Mouse (Mus musculus) neural tube, embryonic 11.5 days (tissue): ENCODE results near the gene Rtp2. TPM values are rescaled to one million over a fixed set of nuclear protein-coding genes. Genes with fewer than 3 reads are reported as not detected.

Experiments used
- ATAC-seq: fragments of 200-750 bp; cut with Nextera tagmentation; 2 replicates; pipeline ENCODE4 v1.8.0; 2017; ENCODE audit warnings: moderate number of reproducible peaks, mild to moderate bottlenecking, moderate TSS enrichment, moderate library complexity; ENCODE audit not compliant: insufficient read depth, low FRiP score, low TSS enrichment
- DNase-seq: peaks from one replicate; pipeline ENCODE4 v3.0.0-alpha.2; 2015; ENCODE audit warnings: low spot score
- H3K27ac ChIP-seq: fragments of 300-500 bp; sonication (generic); 2 replicates; pipeline ENCODE4 v1.5.1; 2014; ENCODE audit warnings: low read depth, mild to moderate bottlenecking, low read length
- H3K27me3 ChIP-seq: fragments of 300-500 bp; sonication (generic); 2 replicates; pipeline ENCODE4 v1.6.1; 2014; ENCODE audit warnings: mild to moderate bottlenecking, low read length, mixed read lengths; ENCODE audit not compliant: control insufficient read depth, insufficient read depth
- H3K36me3 ChIP-seq: fragments of 300-500 bp; sonication (generic); 2 replicates; pipeline ENCODE4 v1.6.1; 2014; ENCODE audit warnings: mild to moderate bottlenecking, low read length, moderate library complexity, mixed read lengths; ENCODE audit not compliant: control insufficient read depth, insufficient read depth
- H3K4me1 ChIP-seq: fragments of 300-500 bp; sonication (generic); 2 replicates; pipeline ENCODE4 v1.6.1; 2014; ENCODE audit warnings: low read length, mixed read lengths; ENCODE audit not compliant: control insufficient read depth, insufficient read depth
- H3K4me2 ChIP-seq: fragments of 300-500 bp; sonication (generic); 2 replicates; pipeline ENCODE4 v1.6.1; 2014; ENCODE audit warnings: low read depth, mild to moderate bottlenecking, moderate library complexity
- H3K4me3 ChIP-seq: fragments of 300-500 bp; sonication (generic); 2 replicates; pipeline ENCODE4 v1.5.1; 2014; ENCODE audit warnings: low read depth, low read length
- H3K9ac ChIP-seq: fragments of 300-500 bp; sonication (generic); 2 replicates; pipeline ENCODE4 v1.6.1; 2014; ENCODE audit warnings: mild to moderate bottlenecking, low read length
- H3K9me3 ChIP-seq: fragments of 300-500 bp; sonication (generic); 2 replicates; pipeline ENCODE4 v1.6.1; 2016; ENCODE audit warnings: low read length; ENCODE audit not compliant: control insufficient read depth
- WGBS: fragments of 180-500 bp; shearing (Covaris S2); extraction: QIAGEN DNeasy Blood & Tissue Kit; methylation state at CpG from one replicate; pipeline ENCODE4 v1.1.7; 2014; 5-methylcytosine and 5-hydroxymethylcytosine counted together
- polyA plus RNA-seq: library from polyadenylated mRNA; unstranded; fragments of >200 nt; fragmentation: Nextera tagmentation; extraction: Ambion mirVana; gene quantifications from 2 replicates; pipeline ENCODE4 v1.2.1, GENCODE M21; 2014

The Rtp2 gene
- polyA plus RNA-seq: not detected in 2 replicates

GRCm38 (mm10) chr16:23932294-23932693 is at the start of gene Rtp2:
TSS of gene Rtp2 (minus strand) at chr16:23932394.
- WGBS: 71% methylated on average over 11 of the region's 11 CpGs
- H3K9me3 ChIP-seq: no peaks in the 10 kb centered on the region
- H3K27me3 ChIP-seq: no peaks in the 10 kb centered on the region
- ATAC-seq (no peak), DNase-seq (no peak)
- no peaks in the 10 kb centered on the region for H3K4me1 ChIP-seq
- no peak within 1 kb of the TSS for H3K4me3 ChIP-seq
- no peak within 1 kb of the TSS for H3K27ac ChIP-seq
- H3K9ac ChIP-seq: no peak within 1 kb of the TSS
- H3K4me2 ChIP-seq: no peak within 1 kb of the TSS
- H3K36me3 ChIP-seq: no peaks in the 10 kb centered on the region

- Histone ChIP-seq H3K9ac (no peak overlapping the region), H3K27ac (no peak overlapping the region), H3K4me3 (peak overlapping the region; percentile 22), H3K4me2 (peak overlapping the region; percentile 40), H3K4me1 (peaks cover 11% of the 10 kb centered on the region), H3K36me3 (no peaks in the 10 kb centered on the region), H3K27me3 (peaks cover 45% of the 10 kb centered on the region), H3K9me3 (no peaks in the 10 kb centered on the region)
- 2% methylated on average over 32 of the region's 32 CpGs for WGBS
- DNase-seq: peak; percentile 28
- no peak for ATAC-seq
Observed at GRCm38 (mm10) chr16:23980991-23981720, 49.0 kb upstream of the Rtp2 start.

- H3K4me3 ChIP-seq: no peak overlapping the region
- no peaks in the 10 kb centered on the region for H3K9me3 ChIP-seq
- no peaks in the 10 kb centered on the region for H3K36me3 ChIP-seq
- H3K27me3 ChIP-seq: peaks cover 37% of the 10 kb centered on the region
- no peak overlapping the region for H3K9ac ChIP-seq
- 9% methylated on average over 11 of the region's 11 CpGs for WGBS
- H3K4me1 ChIP-seq: peaks cover 8% of the 10 kb centered on the region
- no peak for DNase-seq
- H3K4me2 ChIP-seq: peak overlapping the region; percentile 40
- ATAC-seq: no peak
- no peak overlapping the region for H3K27ac ChIP-seq
Observed at GRCm38 (mm10) chr16:23980201-23980870, 48.1 kb upstream of the Rtp2 start.

GRCm38 (mm10) chr16:23979446-23979845 is 47.3 kb upstream of the Rtp2 start:
- H3K27me3 ChIP-seq: peaks cover 31% of the 10 kb centered on the region

GRCm38 (mm10) chr16:23978495-23978894 is 46.3 kb upstream of the Rtp2 start:
- H3K4me3 ChIP-seq: no peak overlapping the region
- H3K36me3 ChIP-seq: no peaks in the 10 kb centered on the region
- peak; percentile 8 for DNase-seq
- no peak for ATAC-seq
- peaks cover 30% of the 10 kb centered on the region for H3K27me3 ChIP-seq
- no peak overlapping the region for H3K9ac ChIP-seq
- H3K9me3 ChIP-seq: no peaks in the 10 kb centered on the region
- 76% methylated on average over 4 of the region's 4 CpGs for WGBS
- peaks cover 4% of the 10 kb centered on the region; the same call in 1 of the 2 replicates for H3K4me1 ChIP-seq
- H3K27ac ChIP-seq: no peak overlapping the region
- no peak overlapping the region for H3K4me2 ChIP-seq

More at GRCm38 (mm10) chr16:23979446-23979845, 47.3 kb upstream of the Rtp2 start:
- Histone ChIP-seq H3K4me2 (no peak overlapping the region), H3K27ac (no peak overlapping the region), H3K4me3 (no peak overlapping the region), H3K9ac (no peak overlapping the region), H3K36me3 (no peaks in the 10 kb centered on the region), H3K4me1 (peaks cover 4% of the 10 kb centered on the region), H3K9me3 (no peaks in the 10 kb centered on the region)
- ATAC-seq: no peak
- 87% methylated on average over 9 of the region's 9 CpGs for WGBS
- no peak for DNase-seq

GRCm38 (mm10) chr16:23977732-23978131 is 45.5 kb upstream of the Rtp2 start:
- peaks cover 30% of the 10 kb centered on the region for H3K27me3 ChIP-seq

GRCm38 (mm10) chr16:23976196-23976595 is 44.0 kb upstream of the Rtp2 start:
- WGBS: 94% methylated on average over 2 of the region's 2 CpGs
- Histone ChIP-seq H3K9me3 (no peaks in the 10 kb centered on the region), H3K4me3 (no peak overlapping the region), H3K27me3 (peaks cover 21% of the 10 kb centered on the region), H3K9ac (no peak overlapping the region), H3K27ac (no peak overlapping the region), H3K36me3 (no peaks in the 10 kb centered on the region), H3K4me1 (peaks cover under 1% of the 10 kb centered on the region; the same call in 1 of the 2 replicates), H3K4me2 (no peak overlapping the region)
- ATAC-seq (no peak), DNase-seq (no peak)

More at GRCm38 (mm10) chr16:23977732-23978131, 45.5 kb upstream of the Rtp2 start:
- Histone ChIP-seq H3K4me2 (no peak overlapping the region), H3K27ac (no peak overlapping the region), H3K4me3 (no peak overlapping the region), H3K4me1 (peaks cover 4% of the 10 kb centered on the region; the same call in 1 of the 2 replicates), H3K36me3 (no peaks in the 10 kb centered on the region), H3K9me3 (no peaks in the 10 kb centered on the region), H3K9ac (no peak overlapping the region)
- no peak for DNase-seq
- 82% methylated on average over 3 of the region's 3 CpGs for WGBS
- ATAC-seq: no peak

- no peaks in the 10 kb centered on the region for H3K9me3 ChIP-seq
- no peak overlapping the region for H3K9ac ChIP-seq
- no peak for ATAC-seq
- DNase-seq: no peak
- no peaks in the 10 kb centered on the region for H3K4me1 ChIP-seq
- no peaks in the 10 kb centered on the region for H3K36me3 ChIP-seq
- no peak overlapping the region for H3K4me2 ChIP-seq
- WGBS: 89% methylated on average over 9 of the region's 9 CpGs
- H3K27me3 ChIP-seq: no peaks in the 10 kb centered on the region
- H3K4me3 ChIP-seq: no peak overlapping the region
- H3K27ac ChIP-seq: no peak overlapping the region
Observed at GRCm38 (mm10) chr16:23973635-23974367, 41.6 kb upstream of the Rtp2 start.
